ENCODE assay signal across 9 mouse cellular contexts in the genomic region with DNA sequence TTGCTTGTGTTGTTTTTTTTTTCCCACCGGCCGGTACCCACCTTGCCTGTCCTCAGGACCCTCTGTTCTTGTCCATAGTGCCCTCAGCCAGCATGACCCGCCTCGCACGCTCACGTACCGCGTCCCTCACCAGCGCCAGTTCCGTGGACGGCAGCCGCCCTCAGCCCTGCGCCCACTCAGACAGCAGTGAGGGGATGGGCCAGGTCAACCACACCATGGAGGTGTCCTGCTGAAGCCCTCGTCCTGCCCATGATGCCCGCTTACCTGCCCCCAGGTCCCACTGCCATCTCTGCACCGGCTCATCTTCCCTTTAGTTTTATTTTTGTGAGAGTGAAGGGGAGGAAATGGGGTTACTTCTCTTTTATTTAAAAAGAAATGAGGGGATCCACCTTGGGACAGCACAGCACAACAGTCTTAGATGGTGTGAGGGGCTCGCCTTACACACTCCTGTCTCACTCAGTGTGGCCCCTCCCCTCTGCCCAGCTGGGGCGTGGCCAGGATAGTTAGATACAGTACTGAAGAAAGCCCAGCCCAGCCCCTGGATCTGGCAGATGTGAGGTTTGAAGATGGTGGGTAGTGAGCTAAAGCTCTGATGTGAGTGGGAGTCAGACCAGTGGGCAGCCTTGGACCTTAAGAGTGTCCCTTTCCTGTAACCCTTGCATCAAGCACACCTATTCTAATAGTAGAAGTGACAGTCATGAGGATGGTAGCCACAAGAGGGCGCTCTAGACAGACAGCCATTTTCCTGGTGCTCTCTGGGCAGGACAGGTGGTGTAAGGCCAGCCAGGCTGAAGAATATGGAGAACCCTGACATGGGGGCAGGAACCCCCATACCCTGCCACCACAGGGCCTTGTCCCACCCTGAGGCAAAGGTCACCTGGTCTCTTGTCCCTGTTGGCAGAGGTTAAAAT. TPM values are rescaled to one million over a fixed set of nuclear protein-coding genes. Genes with fewer than 3 reads are reported as not detected.
A peak's percentile ranks its signal among the peaks of the same experiment; 100 is the strongest.
DNase-seq lines count a peak whose midpoint lies in the region; ATAC-seq and TF ChIP-seq lines count a peak whose summit lies in the region.
"Had no signal": no experiment of that assay in that cellular context is flagged by ENCODE, and none has a peak within 500 bp of the region (broad histone marks: within the 10 kb centered on the region; RNA-seq: fewer than 3 reads in every experiment).

No protein-coding gene starts in this region.

- intact Hi-C loops in gastrocnemius, postnatal 14 days (cut with DNase I; ENCODE audit: low total_unique reads) = no loop called here

- H3K4me1 ChIP-seq in liver, embryonic 14.5 days (replicated peaks; ENCODE audit: control insufficient read depth in 2 of 2, insufficient read depth in 2 of 2, low read length in 1 of 2) = peaks cover 16 to 18% of the 10 kb centered on the region in 2 experiments
- H3K4me1 ChIP-seq in neural tube, embryonic 12.5 days = peaks cover 18% of the 10 kb centered on the region

- H3K27me3 ChIP-seq in liver, embryonic 14.5 days (ENCODE audit: control insufficient read depth, insufficient read depth, low read length) = no peaks in the 10 kb centered on the region
- H3K27me3 ChIP-seq in neural tube, embryonic 12.5 days (replicated peaks) = no peaks in the 10 kb centered on the region
- H3K27me3 ChIP-seq: stomach, embryonic 15.5 days had no signal

- peak; percentile 21; the same call in 1 of the 2 replicates for ATAC-seq in liver, embryonic 14.5 days (ENCODE audit: insufficient read depth)
- peak; percentile 13; the same call in 1 of the 2 replicates for ATAC-seq in neural tube, embryonic 12.5 days (ENCODE audit: low FRiP score, low read depth)

- H3K9me3 ChIP-seq in liver, embryonic 14.5 days (ENCODE audit: control insufficient read depth, low read length) = no peaks in the 10 kb centered on the region
- H3K9me3 ChIP-seq in neural tube, embryonic 12.5 days = no peaks in the 10 kb centered on the region
- H3K9me3 ChIP-seq: stomach, embryonic 15.5 days had no signal

- H3K4me3 ChIP-seq in liver, embryonic 14.5 days (ENCODE audit: insufficient read depth in 1 of 2, low read depth in 2 of 2, low read length in 2 of 2) = no peak overlapping the region
- H3K4me3 ChIP-seq in neural tube, embryonic 12.5 days = no peak overlapping the region
- H3K4me3 ChIP-seq: stomach, embryonic 15.5 days had no signal

- TF ChIP-seq EP300 in liver, embryonic 14.5 days (IDR thresholded peaks at IDR 0.05; ENCODE audit: low read depth) = no peak

- H3K36me3 ChIP-seq in liver, embryonic 14.5 days (replicated peaks; ENCODE audit: control insufficient read depth, insufficient read depth, low read depth) = peaks cover 13% of the 10 kb centered on the region
- peaks cover 52% of the 10 kb centered on the region for H3K36me3 ChIP-seq in neural tube, embryonic 12.5 days

- no peak overlapping the region for H3K27ac ChIP-seq in liver, embryonic 14.5 days
- no peak overlapping the region for H3K27ac ChIP-seq in neural tube, embryonic 12.5 days
- H3K27ac ChIP-seq: stomach, embryonic 15.5 days had no signal

- H3K4me2 ChIP-seq in liver, embryonic 14.5 days (ENCODE audit: low read depth) = no peak overlapping the region
- no peak overlapping the region for H3K4me2 ChIP-seq in neural tube, embryonic 12.5 days (replicated peaks)
- H3K4me2 ChIP-seq: stomach, embryonic 15.5 days had no signal

- peak; percentile 95 for TF ChIP-seq CTCF in liver, embryonic 14.5 days (IDR thresholded peaks at IDR 0.05; ENCODE audit: low read depth)

- peak; percentile 78 for DNase-seq in CD4-positive helper T cell, adult 2 months (ENCODE audit: low read depth, low spot score)
- DNase-seq in R1 (ENCODE audit: low read depth, low spot score) = peak; percentile 87
- peak; percentile 82 to 89 for DNase-seq in cerebellum, postnatal 14 days
- peak; percentile 58 for DNase-seq in gastrocnemius, postnatal 14 days
- DNase-seq in kidney, adult 8-10 months = peak; percentile 54 to 82
- peak; percentile 54 to 67 (median 56) for DNase-seq in liver, embryonic 14.5 days (ENCODE audit: low read depth in 3 of 3, low spot score in 3 of 3)
- peak; percentile 76 for DNase-seq in thymus, postnatal 25 days

- no peak overlapping the region for H3K9ac ChIP-seq in liver, embryonic 14.5 days (replicated peaks)
- no peak overlapping the region for H3K9ac ChIP-seq in neural tube, embryonic 12.5 days
- H3K9ac ChIP-seq: stomach, embryonic 15.5 days had no signal

- 73% methylated on average over 19 of the region's 19 CpGs for WGBS in liver, embryonic 14.5 days (ENCODE audit: insufficient replicate concordance)
- 79% methylated on average over 19 of the region's 19 CpGs for WGBS in neural tube, embryonic 12.5 days

RNA-seq across cellular contexts. Expression of a gene that starts 2.3 kb away (rescaled TPM):
- 10 to 100 TPM in 1 of 2 experiments, 1 to 10 TPM in 1; 9.4 to 10.4 TPM for total RNA-seq in gastrocnemius, postnatal 14 days (2021)
- 8.2 and 16.0 TPM in 2 replicates for polyA plus RNA-seq in liver, embryonic 14.5 days (2012; rRNA removed)
- 15.0 and 17.4 TPM in 2 replicates for polyA plus RNA-seq in liver, embryonic 14.5 days (2014; fragmentation: Nextera tagmentation; extraction: Ambion mirVana)
- polyA plus RNA-seq in neural tube, embryonic 12.5 days (2016; fragmentation: Nextera tagmentation; extraction: Ambion mirVana) = 16.6 and 23.0 TPM in 2 replicates

RNA-seq across cellular contexts. Expression of a gene that starts 36.6 kb away (rescaled TPM):
- 1 to 10 TPM; 6.5 to 8.8 TPM for total RNA-seq in gastrocnemius, postnatal 14 days (2021)
- 0.81 and 0.95 TPM in 2 replicates for polyA plus RNA-seq in liver, embryonic 14.5 days (2012; rRNA removed)
- 0.62 and 1.0 TPM in 2 replicates for polyA plus RNA-seq in liver, embryonic 14.5 days (2014; fragmentation: Nextera tagmentation; extraction: Ambion mirVana)
- 130 and 145 TPM in 2 replicates for polyA plus RNA-seq in neural tube, embryonic 12.5 days (2016; fragmentation: Nextera tagmentation; extraction: Ambion mirVana)

Comparison
In these comparisons a context has a peak if more than half of its experiments do, and no peak if none do; other contexts are left out.
1. RNA of a gene that starts 36.6 kb away (polyA plus RNA-seq): 130 to 145 TPM in neural tube, embryonic 12.5 days; 0.62 to 1.0 TPM in liver, embryonic 14.5 days; every median in the first group is over 10 times any median in the second.
2. Peak in every context shown above with its lines, with median percentiles within 50 percentile points of each other: DNase-seq.